Mouse (Mus musculus) limb, embryonic 14.5 days (tissue): ENCODE results near the gene Akr1d1. TPM values are rescaled to one million over a fixed set of nuclear protein-coding genes. Genes with fewer than 3 reads are reported as not detected.

ENCODE experiments used
- ATAC-seq: fragments of 200-750 bp; cut with Nextera tagmentation; 2 replicates; pipeline ENCODE4 v1.8.0; 2017; ENCODE audit warnings: low read depth, moderate number of reproducible peaks, moderate TSS enrichment; ENCODE audit not compliant: low FRiP score
- DNase-seq: peaks from one replicate; pipeline ENCODE4 v3.0.0-alpha.2; 2015; ENCODE audit warnings: low spot score
- H3K27ac ChIP-seq: fragments of 300-500 bp; sonication (generic); replicated peaks from 2 replicates; pipeline ENCODE4 v1.5.1; 2014; ENCODE audit warnings: low read depth, mild to moderate bottlenecking, low read length, moderate library complexity, mixed read lengths
- H3K27me3 ChIP-seq: fragments of 300-500 bp; sonication (generic); 2 replicates; pipeline ENCODE4 v1.6.1; 2014; ENCODE audit warnings: low read length, mixed read lengths; ENCODE audit not compliant: control insufficient read depth, insufficient read depth
- H3K36me3 ChIP-seq: fragments of 300-500 bp; sonication (generic); 2 replicates; pipeline ENCODE4 v1.6.1; 2014; ENCODE audit warnings: mild to moderate bottlenecking, low read length, moderate library complexity, mixed read lengths; ENCODE audit not compliant: control insufficient read depth, insufficient read depth
- H3K4me1 ChIP-seq: fragments of 300-500 bp; sonication (generic); 2 replicates; pipeline ENCODE4 v1.6.1; 2014; ENCODE audit warnings: antibody characterized with exemption, low read length, mixed read lengths; ENCODE audit not compliant: control insufficient read depth, insufficient read depth
- H3K4me2 ChIP-seq: fragments of 300-500 bp; sonication (generic); replicated peaks from 2 replicates; pipeline ENCODE4 v1.6.1; 2014; ENCODE audit warnings: low read depth, mild to moderate bottlenecking, low read length, moderate library complexity; ENCODE audit not compliant: severe bottlenecking
- H3K4me3 ChIP-seq: fragments of 300-500 bp; sonication (generic); replicated peaks from 2 replicates; pipeline ENCODE4 v1.5.1; 2014; ENCODE audit warnings: low read length
- H3K9ac ChIP-seq: fragments of 300-500 bp; sonication (generic); 2 replicates; pipeline ENCODE4 v1.6.1; 2014; ENCODE audit warnings: mild to moderate bottlenecking, low read depth, low read length, moderate library complexity; ENCODE audit not compliant: severe bottlenecking
- H3K9me3 ChIP-seq: fragments of 300-500 bp; sonication (generic); 2 replicates; pipeline ENCODE4 v1.6.1; 2016; ENCODE audit warnings: low read length; ENCODE audit not compliant: control insufficient read depth
- POLR2A ChIP-seq: fragments of 200-500 bp; IDR thresholded peaks from 2 replicates; pipeline ENCODE4 v1.8.0; 2012; ENCODE audit warnings: inconsistent platforms, mild to moderate bottlenecking, moderate library complexity, borderline replicate concordance; ENCODE audit not compliant: insufficient read depth, insufficient read length; ENCODE audit errors: extremely low read depth
- WGBS: fragments of 180-500 bp; shearing (Covaris S2); extraction: QIAGEN DNeasy Blood & Tissue Kit; methylation state at CpG from one replicate; pipeline ENCODE4 v1.1.7; 2014; 5-methylcytosine and 5-hydroxymethylcytosine counted together
- polyA plus RNA-seq, 2 experiments: library from polyadenylated mRNA; depleted of rRNA in 1 of 2; stranded (reverse) in 1 of 2; unstranded in 1 of 2; fragments of >200 nt; fragmentation: Nextera tagmentation in 1 of 2; extraction: Ambion mirVana in 1 of 2; gene quantifications; 2 replicates each; pipeline versions ENCODE4 v1.2.1 to v1.2.3; 2012 to 2014

Akr1d1 gene
- polyA plus RNA-seq, 2 experiments, result 0.13 to 0.19 TPM

- WGBS, result 26% methylated on average over 10 of the region's 10 CpGs
- no peak overlapping the region for H3K4me2 ChIP-seq
- DNase-seq (peak; percentile 48), ATAC-seq (peak; percentile 60; the same call in 1 of the 2 replicates)
- H3K27ac ChIP-seq, result no peak overlapping the region
- no peak overlapping the region for H3K4me3 ChIP-seq
- H3K36me3 ChIP-seq, result no peaks in the 10 kb centered on the region
- H3K27me3 ChIP-seq, result no peaks in the 10 kb centered on the region
- 0 out of 2 replicates have a peak, but pooled peaks cover 2% of the 10 kb centered on the region for H3K4me1 ChIP-seq
- H3K9me3 ChIP-seq, result no peaks in the 10 kb centered on the region
- H3K9ac ChIP-seq, result no peak overlapping the region
- no peak for TF ChIP-seq POLR2A
Observed at GRCm38 (mm10) chr6:37617431-37618011, 87.5 kb downstream of the Akr1d1 start.

Other genes with a start within 250 kb of the Akr1d1 start
- 0.58 and 0.69 TPM in 2 replicates for gene Dgki, start 230.0 kb upstream of the Akr1d1 start, polyA plus RNA-seq (2012; rRNA removed)
- gene Dgki, start 230.0 kb upstream of the Akr1d1 start, polyA plus RNA-seq (2014; fragmentation: Nextera tagmentation; extraction: Ambion mirVana), result 0.59 and 0.85 TPM in 2 replicates
- gene Creb3l2, start 88.0 kb upstream of the Akr1d1 start, polyA plus RNA-seq (2012; rRNA removed), result 51.7 and 60.1 TPM in 2 replicates
- 44.4 and 48.2 TPM in 2 replicates for gene Creb3l2, start 88.0 kb upstream of the Akr1d1 start, polyA plus RNA-seq (2014; fragmentation: Nextera tagmentation; extraction: Ambion mirVana)